Comparison of ENCODE assay signal across 8 mouse cellular contexts in the genomic region with DNA sequence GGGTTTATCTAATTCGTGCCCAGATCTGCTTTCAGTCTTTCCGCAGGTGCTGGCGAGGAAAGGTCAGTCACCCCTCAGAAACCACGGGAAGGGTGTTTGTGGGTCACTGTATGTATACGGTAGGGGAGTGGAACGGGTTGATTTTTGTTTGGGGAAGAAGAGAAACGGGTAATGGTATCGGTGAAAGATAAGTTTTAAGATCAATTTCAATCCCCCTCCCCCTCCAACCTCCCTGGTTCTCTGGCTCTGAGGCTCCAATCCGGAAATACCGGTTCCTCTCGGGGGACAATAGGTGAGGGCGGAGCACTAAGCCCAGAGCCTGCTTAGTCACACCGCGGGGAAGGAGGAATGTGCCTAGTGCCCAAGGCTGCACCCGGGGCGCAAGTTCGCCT. TPM values are rescaled to one million over a fixed set of nuclear protein-coding genes. Genes with fewer than 3 reads are reported as not detected.
DNase-seq lines count a peak whose midpoint lies in the region; ATAC-seq and TF ChIP-seq lines count a peak whose summit lies in the region.

No protein-coding gene starts in this region.

- no peak for ATAC-seq in embryonic facial prominence, embryonic 12.5 days (ENCODE audit: insufficient number of reproducible peaks, insufficient read depth, low FRiP score, low TSS enrichment)
- peak; percentile 60 for ATAC-seq in megakaryocyte progenitor cell, adult 5-6 weeks (replicated peaks; ENCODE audit: poor library complexity)

- peaks cover 7% of the 10 kb centered on the region; the same call in 1 of the 2 replicates for H3K4me1 ChIP-seq in embryonic facial prominence, embryonic 12.5 days

- peak overlapping the region; percentile 81 for H3K27ac ChIP-seq in gastrocnemius, adult 2 months
- no peak overlapping the region; the same call in 1 of the 2 replicates for H3K27ac ChIP-seq in embryonic facial prominence, embryonic 12.5 days

- intact Hi-C loops in gastrocnemius, adult 2 months (cut with DNase I), result no loop called here
- intact Hi-C loops in heart, postnatal 14 days (cut with DNase I), result loop anchor here (2.0 to 5.0 kb wide), 3 partner anchors 33 to 72 kb away; no protein-coding TSS in a partner anchor

- peaks cover 33% of the 10 kb centered on the region for H3K27me3 ChIP-seq in embryonic facial prominence, embryonic 12.5 days

- peak overlapping the region; percentile 91 for H3K4me3 ChIP-seq in gastrocnemius, adult 2 months
- H3K4me3 ChIP-seq in embryonic facial prominence, embryonic 12.5 days, result peak overlapping the region; percentile 50

- H3K9me3 ChIP-seq in embryonic facial prominence, embryonic 12.5 days, result no peaks in the 10 kb centered on the region

- 2% methylated on average over 17 of the region's 17 CpGs for WGBS in embryonic facial prominence, embryonic 12.5 days

- no peak for TF ChIP-seq CTCF in gastrocnemius, adult 2 months (IDR thresholded peaks at IDR 0.05)

- H3K9ac ChIP-seq in embryonic facial prominence, embryonic 12.5 days, result no peak overlapping the region; the same call in 1 of the 2 replicates

- DNase-seq in gastrocnemius, adult 2 months, result peak; percentile 36
- DNase-seq in gastrocnemius, postnatal 10 days, result no peak
- peak; percentile 42 to 51 for DNase-seq in heart, postnatal 14 days
- DNase-seq in kidney, postnatal 4 days, result peak; percentile 71 to 80
- peak; percentile 18 for DNase-seq in thymus, postnatal 14 days
- DNase-seq in frontal cortex, postnatal 14 days (ENCODE audit: low spot score in 2 of 2), result no peak

- H3K36me3 ChIP-seq in embryonic facial prominence, embryonic 12.5 days, result no peaks in the 10 kb centered on the region

- H3K4me2 ChIP-seq in embryonic facial prominence, embryonic 12.5 days (replicated peaks), result peak overlapping the region; percentile 87

RNA-seq across cellular contexts. Expression of a gene that starts 0.5 kb away (rescaled TPM):
- total RNA-seq in gastrocnemius, adult 2 months (2021), result 1 to 10 TPM; 3.5 to 4.9 TPM
- 10 to 100 TPM in 1 of 2 experiments, 1 to 10 TPM in 1; 10.0 to 12.5 TPM for total RNA-seq in gastrocnemius, postnatal 10 days (2021)
- polyA plus RNA-seq in embryonic facial prominence, embryonic 12.5 days (2016; fragmentation: Nextera tagmentation; extraction: Ambion mirVana), result 26.0 and 26.6 TPM in 2 replicates
- total RNA-seq in heart, postnatal 14 days (2021), result 10 to 100 TPM; 20.3 to 23.1 TPM
- total RNA-seq in megakaryocyte progenitor cell, adult 5-6 weeks (2015), result 2.5 and 2.7 TPM in 2 replicates
- 3.5 TPM in 2 replicates for total RNA-seq in megakaryocyte progenitor cell, adult 5-6 weeks (2017)

RNA-seq across cellular contexts. Expression of a gene that starts 55.1 kb away (rescaled TPM):
- 10 to 100 TPM; 19.7 to 19.8 TPM for total RNA-seq in gastrocnemius, adult 2 months (2021)
- 10 to 100 TPM; 21.5 to 22.3 TPM for total RNA-seq in gastrocnemius, postnatal 10 days (2021)
- polyA plus RNA-seq in embryonic facial prominence, embryonic 12.5 days (2016; fragmentation: Nextera tagmentation; extraction: Ambion mirVana), result 57.5 TPM in 2 replicates
- total RNA-seq in heart, postnatal 14 days (2021), result 10 to 100 TPM; 22.4 to 26.0 TPM
- 28.2 and 30.0 TPM in 2 replicates for total RNA-seq in megakaryocyte progenitor cell, adult 5-6 weeks (2015)
- total RNA-seq in megakaryocyte progenitor cell, adult 5-6 weeks (2017), result 13.0 and 15.3 TPM in 2 replicates

Comparison
In these comparisons a context has a peak if more than half of its experiments do, and no peak if none do; other contexts are left out.
1. DNase-seq: peak in gastrocnemius, adult 2 months (single experiment), heart, postnatal 14 days (2 of 2), kidney, postnatal 4 days (2 of 2) and thymus, postnatal 14 days (single experiment); none in gastrocnemius, postnatal 10 days (single experiment) and frontal cortex, postnatal 14 days (0 of 2).